ENCODE assay signal across 31 mouse cellular contexts in the genomic region with DNA sequence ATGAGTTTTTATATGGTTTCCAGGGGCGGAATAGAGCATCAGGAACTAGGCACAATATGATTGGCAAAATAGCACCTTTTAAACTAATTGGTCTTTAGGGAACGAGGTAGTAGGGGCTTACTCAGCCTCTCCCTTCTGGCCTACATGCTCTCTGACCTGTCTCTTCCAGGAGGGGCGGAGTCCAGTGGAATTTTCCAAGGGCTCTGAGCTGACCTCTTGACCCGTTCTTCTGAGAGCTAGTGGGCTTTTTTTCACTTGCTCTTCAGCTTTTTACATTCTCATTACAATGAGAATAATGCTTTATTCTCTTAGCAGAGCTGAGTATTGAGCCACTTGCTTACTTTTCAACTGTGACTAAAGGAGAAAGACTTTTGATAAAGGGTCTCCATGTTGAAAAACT. TPM values are rescaled to one million over a fixed set of nuclear protein-coding genes. Genes with fewer than 3 reads are reported as not detected.
A peak's percentile ranks its signal among the peaks of the same experiment; 100 is the strongest.
DNase-seq lines count a peak whose midpoint lies in the region; ATAC-seq and TF ChIP-seq lines count a peak whose summit lies in the region.
"Had no signal": no experiment of that assay in that cellular context is flagged by ENCODE, and none has a peak within 500 bp of the region (broad histone marks: within the 10 kb centered on the region; RNA-seq: fewer than 3 reads in every experiment).

No protein-coding gene starts in this region.

- H3K27ac ChIP-seq in midbrain, embryonic 11.5 days (ENCODE audit: low read depth, low read length): no peak overlapping the region
- H3K27ac ChIP-seq in midbrain, embryonic 13.5 days: no peak overlapping the region
- no peak overlapping the region for H3K27ac ChIP-seq in intestine, postnatal 0 days (ENCODE audit: low read depth, low read length)
- H3K27ac ChIP-seq: forebrain, embryonic 13.5 days; heart, embryonic 10.5 days; heart, embryonic 15.5 days; hindbrain, embryonic 12.5 days; limb, embryonic 10.5 days; limb, embryonic 15.5 days; liver, embryonic 13.5 days; neural tube, embryonic 12.5 days; stomach, embryonic 15.5 days had no signal

- no peak for TF ChIP-seq CTCF in intestine, postnatal 0 days (IDR thresholded peaks at IDR 0.05; ENCODE audit: low read depth)

- no peak for ATAC-seq in midbrain, embryonic 11.5 days (ENCODE audit: low FRiP score)
- no peak for ATAC-seq in midbrain, embryonic 13.5 days
- ATAC-seq in intestine, postnatal 0 days: no peak
- ATAC-seq: forebrain, embryonic 13.5 days; lung, postnatal 0 days; midbrain, embryonic 16.5 days had no signal

- no peak overlapping the region for H3K9ac ChIP-seq in midbrain, embryonic 11.5 days (ENCODE audit: low read length)
- no peak overlapping the region for H3K9ac ChIP-seq in midbrain, embryonic 13.5 days (replicated peaks)
- no peak overlapping the region for H3K9ac ChIP-seq in intestine, postnatal 0 days (ENCODE audit: low read depth, low read length)
- H3K9ac ChIP-seq: forebrain, embryonic 13.5 days; heart, embryonic 15.5 days; hindbrain, embryonic 12.5 days; limb, embryonic 15.5 days; liver, embryonic 13.5 days; neural tube, embryonic 12.5 days; stomach, embryonic 15.5 days had no signal

- no peaks in the 10 kb centered on the region for H3K4me1 ChIP-seq in midbrain, embryonic 11.5 days (ENCODE audit: control insufficient read depth, insufficient read depth, low read length)
- no peaks in the 10 kb centered on the region for H3K4me1 ChIP-seq in midbrain, embryonic 13.5 days (replicated peaks)
- 0 out of 2 replicates have a peak, but pooled peaks cover 4% of the 10 kb centered on the region for H3K4me1 ChIP-seq in intestine, postnatal 0 days (replicated peaks; ENCODE audit: control insufficient read depth, insufficient read depth, low read length)
- H3K4me1 ChIP-seq: forebrain, embryonic 13.5 days; heart, embryonic 10.5 days; hindbrain, embryonic 12.5 days; limb, embryonic 10.5 days; limb, embryonic 15.5 days; liver, embryonic 13.5 days; neural tube, embryonic 12.5 days had no signal

- H3K4me3 ChIP-seq in midbrain, embryonic 11.5 days (ENCODE audit: low read depth, low read length): no peak overlapping the region
- H3K4me3 ChIP-seq in midbrain, embryonic 13.5 days (replicated peaks): no peak overlapping the region
- H3K4me3 ChIP-seq in intestine, postnatal 0 days (ENCODE audit: low read depth, low read length): no peak overlapping the region
- H3K4me3 ChIP-seq: forebrain, embryonic 13.5 days; heart, embryonic 10.5 days; heart, embryonic 15.5 days; hindbrain, embryonic 12.5 days; limb, embryonic 10.5 days; limb, embryonic 15.5 days; liver, embryonic 13.5 days; megakaryocyte, embryonic 14.5 days; myocyte; neural tube, embryonic 12.5 days; stomach, embryonic 15.5 days had no signal

- DNase-seq in kidney, adult 11 months: peak; percentile 16
- no peak for DNase-seq in kidney, adult 18-20 months
- peak; percentile 51 for DNase-seq in midbrain, embryonic 11.5 days (ENCODE audit: low spot score, missing footprints)
- peak; percentile 59 for DNase-seq in embryo, embryonic 10 days (ENCODE audit: low spot score)
- peak; percentile 63 for DNase-seq in yolk sac, embryonic 10.5 days (ENCODE audit: low spot score)
- DNase-seq in ovary, postnatal 10 days (ENCODE audit: low spot score): no peak
- DNase-seq: adrenal gland, postnatal 14 days; cerebellum, adult 11 months; cerebellum, adult 9-10 months; gastrocnemius, postnatal 14 days; heart, adult 11 months; kidney, adult 9 months; layer of hippocampus, postnatal 36 days; liver, embryonic 13.5 days; lung, adult 18-20 months; lung, postnatal 4 days; right cerebral cortex, postnatal 14 days had no signal

- whole genome bisulfite sequencing in midbrain, embryonic 11.5 days: 29% methylated on average over 4 of the region's 4 CpGs
- WGBS in midbrain, embryonic 13.5 days: 26% methylated on average over 4 of the region's 4 CpGs
- WGBS in intestine, postnatal 0 days: 65% methylated on average over 4 of the region's 4 CpGs

- no peaks in the 10 kb centered on the region for H3K27me3 ChIP-seq in midbrain, embryonic 11.5 days (ENCODE audit: control insufficient read depth, insufficient read depth, low read length)
- no peaks in the 10 kb centered on the region for H3K27me3 ChIP-seq in midbrain, embryonic 13.5 days
- no peaks in the 10 kb centered on the region for H3K27me3 ChIP-seq in intestine, postnatal 0 days (replicated peaks; ENCODE audit: control insufficient read depth, insufficient read depth, low read length)
- H3K27me3 ChIP-seq: forebrain, embryonic 13.5 days; heart, embryonic 15.5 days; hindbrain, embryonic 12.5 days; limb, embryonic 15.5 days; liver, embryonic 13.5 days; neural tube, embryonic 12.5 days; stomach, embryonic 15.5 days had no signal

- no peak overlapping the region for H3K4me2 ChIP-seq in midbrain, embryonic 11.5 days
- H3K4me2 ChIP-seq in midbrain, embryonic 13.5 days (replicated peaks): no peak overlapping the region
- no peak overlapping the region for H3K4me2 ChIP-seq in intestine, postnatal 0 days (replicated peaks; ENCODE audit: low read depth)
- H3K4me2 ChIP-seq: forebrain, embryonic 13.5 days; heart, embryonic 15.5 days; hindbrain, embryonic 12.5 days; limb, embryonic 15.5 days; liver, embryonic 13.5 days; neural tube, embryonic 12.5 days; stomach, embryonic 15.5 days had no signal

- H3K9me3 ChIP-seq in midbrain, embryonic 11.5 days (ENCODE audit: control insufficient read depth, low read length): no peaks in the 10 kb centered on the region
- no peaks in the 10 kb centered on the region for H3K9me3 ChIP-seq in midbrain, embryonic 13.5 days
- no peaks in the 10 kb centered on the region for H3K9me3 ChIP-seq in intestine, postnatal 0 days (ENCODE audit: control insufficient read depth)
- H3K9me3 ChIP-seq: forebrain, embryonic 13.5 days; heart, embryonic 10.5 days; heart, embryonic 15.5 days; hindbrain, embryonic 12.5 days; limb, embryonic 10.5 days; limb, embryonic 15.5 days; liver, embryonic 13.5 days; neural tube, embryonic 12.5 days; stomach, embryonic 15.5 days had no signal

- H3K36me3 ChIP-seq in midbrain, embryonic 11.5 days (ENCODE audit: control insufficient read depth, insufficient read depth, low read length): no peaks in the 10 kb centered on the region
- no peaks in the 10 kb centered on the region for H3K36me3 ChIP-seq in midbrain, embryonic 13.5 days
- H3K36me3 ChIP-seq in intestine, postnatal 0 days (ENCODE audit: control insufficient read depth, insufficient read depth): no peaks in the 10 kb centered on the region
- H3K36me3 ChIP-seq: heart, embryonic 10.5 days; heart, embryonic 15.5 days; hindbrain, embryonic 12.5 days; limb, embryonic 10.5 days; limb, embryonic 15.5 days; liver, embryonic 13.5 days; neural tube, embryonic 12.5 days; stomach, embryonic 15.5 days had no signal

RNA-seq across cellular contexts. Expression of a gene that starts 37.9 kb away (rescaled TPM):
- 15.8 and 17.1 TPM in 2 replicates for polyA plus RNA-seq in midbrain, embryonic 11.5 days (2014; fragmentation: Nextera tagmentation; extraction: Ambion mirVana)
- 17.4 and 18.9 TPM in 2 replicates for polyA plus RNA-seq in midbrain, embryonic 13.5 days (2015; fragmentation: Nextera tagmentation; extraction: Ambion mirVana)
- polyA plus RNA-seq in intestine, postnatal 0 days (2015; fragmentation: Nextera tagmentation; extraction: Ambion mirVana): 10.7 and 14.0 TPM in 2 replicates

Comparison
In these comparisons a context has a peak if more than half of its experiments do, and no peak if none do; other contexts are left out.
1. DNase-seq: peak in kidney, adult 11 months (single experiment), midbrain, embryonic 11.5 days (single experiment), embryo, embryonic 10 days (single experiment) and yolk sac, embryonic 10.5 days (single experiment); none in kidney, adult 18-20 months (single experiment) and ovary, postnatal 10 days (single experiment).